Mouse (Mus musculus) erythroblast, embryonic 14.5 days (primary cell): ENCODE measurements around the gene Gprc5c.

ENCODE experiments used
- GATA1 ChIP-seq: IDR thresholded peaks from 2 replicates; pipeline ENCODE4 v1.6.1; 2012; ENCODE audit warnings: low read length, inconsistent platforms, mixed read lengths
- TAL1 ChIP-seq: IDR thresholded peaks from 3 replicates; pipeline ENCODE4 v1.6.1; 2012; ENCODE audit warnings: low read length, inconsistent platforms, mixed read lengths

GRCm38 (mm10) chr11:114868280-114868679 lies 17.3 kb downstream of the Gprc5c start:
- no peak for TF ChIP-seq GATA1
- no peak for TF ChIP-seq TAL1
